Mouse (Mus musculus) kidney, embryonic 14.5 days (tissue): ENCODE measurements around the gene Tdrd1. TPM values are rescaled to one million over a fixed set of nuclear protein-coding genes. Genes with fewer than 3 reads are reported as not detected.

Experiments used
- ATAC-seq: fragments of 200-750 bp; cut with Nextera tagmentation; 2 replicates; pipeline ENCODE4 v1.8.0; 2017; ENCODE audit warnings: moderate number of reproducible peaks, mild to moderate bottlenecking, moderate TSS enrichment, moderate library complexity; ENCODE audit not compliant: low FRiP score, low TSS enrichment
- H3K27ac ChIP-seq: fragments of 300-500 bp; sonication (generic); 2 replicates; pipeline ENCODE4 v1.5.1; 2014; ENCODE audit warnings: low read depth, mild to moderate bottlenecking, low read length, moderate library complexity, mixed read lengths
- H3K27me3 ChIP-seq: fragments of 300-500 bp; sonication (generic); 2 replicates; pipeline ENCODE4 v1.6.1; 2014; ENCODE audit warnings: mild to moderate bottlenecking, low read length; ENCODE audit not compliant: control insufficient read depth, insufficient read depth
- H3K36me3 ChIP-seq: fragments of 300-500 bp; sonication (generic); 2 replicates; pipeline ENCODE4 v1.6.1; 2014; ENCODE audit warnings: low read length, mixed read lengths; ENCODE audit not compliant: control insufficient read depth, insufficient read depth
- H3K4me1 ChIP-seq: fragments of 300-500 bp; sonication (generic); 2 replicates; pipeline ENCODE4 v1.6.1; 2014; ENCODE audit warnings: low read length, mixed read lengths; ENCODE audit not compliant: control insufficient read depth, insufficient read depth
- H3K4me2 ChIP-seq: fragments of 300-500 bp; sonication (generic); replicated peaks from 2 replicates; pipeline ENCODE4 v1.6.1; 2014; ENCODE audit warnings: low read depth, mild to moderate bottlenecking, low read length
- H3K4me3 ChIP-seq: fragments of 300-500 bp; sonication (generic); 2 replicates; pipeline ENCODE4 v1.5.1; 2014; ENCODE audit warnings: mild to moderate bottlenecking, low read length
- H3K9ac ChIP-seq: fragments of 300-500 bp; sonication (generic); 2 replicates; pipeline ENCODE4 v1.6.1; 2014; ENCODE audit warnings: low read depth, mild to moderate bottlenecking, low read length, moderate library complexity
- H3K9me3 ChIP-seq: fragments of 300-500 bp; sonication (generic); 2 replicates; pipeline ENCODE4 v1.6.1; 2016; ENCODE audit warnings: low read length; ENCODE audit not compliant: control insufficient read depth
- WGBS: fragments of 180-500 bp; shearing (Covaris S2); extraction: QIAGEN DNeasy Blood & Tissue Kit; methylation state at CpG from one replicate; pipeline ENCODE4 v1.1.7; 2014; 5-methylcytosine and 5-hydroxymethylcytosine counted together
- polyA plus RNA-seq: library from polyadenylated mRNA; unstranded; fragments of >200 nt; fragmentation: Nextera tagmentation; extraction: Ambion mirVana; gene quantifications from 2 replicates; pipeline ENCODE4 v1.2.1, GENCODE M21; 2014

The Tdrd1 gene
- polyA plus RNA-seq, 1 experiment from 2014 or later, result 1.3 TPM

DNA sequence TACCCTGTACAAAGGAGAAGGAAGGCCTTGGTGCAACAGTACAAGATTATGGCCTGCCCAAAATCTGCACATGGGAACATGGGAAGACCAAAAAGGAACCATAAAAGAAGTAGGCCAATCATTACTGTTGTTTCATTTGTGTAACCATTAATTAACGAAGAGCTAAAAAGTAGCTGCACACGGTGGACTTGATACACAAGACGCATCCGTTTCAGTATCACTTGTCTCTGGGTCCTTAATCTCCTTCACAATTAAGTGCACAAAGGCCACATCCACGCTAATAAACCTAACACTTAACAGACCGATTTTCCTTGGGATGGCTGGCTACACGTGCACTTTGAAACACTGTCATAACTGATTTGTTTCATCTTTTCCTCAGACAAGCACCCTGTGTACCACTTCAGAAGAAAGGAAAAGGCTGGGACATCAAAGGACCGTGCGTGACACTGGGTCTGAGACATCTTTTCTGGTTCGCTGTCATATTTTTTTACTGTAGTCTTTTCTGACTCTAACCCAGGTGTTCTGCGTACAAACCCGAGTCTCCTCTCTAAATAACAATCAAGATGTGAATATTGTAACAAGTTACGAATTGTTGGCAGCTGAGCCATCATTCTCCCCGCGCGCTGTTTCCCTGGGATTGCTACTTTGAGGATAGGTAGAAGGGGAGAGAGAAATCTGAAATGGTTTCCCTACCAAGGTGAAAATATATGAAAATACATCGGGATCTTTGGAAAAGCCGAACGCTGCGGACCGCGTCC is 4.8 kb upstream of the Tdrd1 start:
- Histone ChIP-seq H3K9ac (peak overlapping the region; percentile 91), H3K4me1 (peaks cover 39% of the 10 kb centered on the region), H3K4me2 (peak overlapping the region; percentile 63), H3K4me3 (peak overlapping the region; percentile 100), H3K27ac (peak overlapping the region; percentile 69; the same call in 1 of the 2 replicates), H3K36me3 (no peaks in the 10 kb centered on the region), H3K9me3 (no peaks in the 10 kb centered on the region), H3K27me3 (no peaks in the 10 kb centered on the region; the same call in 1 of the 2 replicates)
- WGBS, result 5% methylated on average over 22 of the region's 22 CpGs
- ATAC-seq, result no peak

DNA sequence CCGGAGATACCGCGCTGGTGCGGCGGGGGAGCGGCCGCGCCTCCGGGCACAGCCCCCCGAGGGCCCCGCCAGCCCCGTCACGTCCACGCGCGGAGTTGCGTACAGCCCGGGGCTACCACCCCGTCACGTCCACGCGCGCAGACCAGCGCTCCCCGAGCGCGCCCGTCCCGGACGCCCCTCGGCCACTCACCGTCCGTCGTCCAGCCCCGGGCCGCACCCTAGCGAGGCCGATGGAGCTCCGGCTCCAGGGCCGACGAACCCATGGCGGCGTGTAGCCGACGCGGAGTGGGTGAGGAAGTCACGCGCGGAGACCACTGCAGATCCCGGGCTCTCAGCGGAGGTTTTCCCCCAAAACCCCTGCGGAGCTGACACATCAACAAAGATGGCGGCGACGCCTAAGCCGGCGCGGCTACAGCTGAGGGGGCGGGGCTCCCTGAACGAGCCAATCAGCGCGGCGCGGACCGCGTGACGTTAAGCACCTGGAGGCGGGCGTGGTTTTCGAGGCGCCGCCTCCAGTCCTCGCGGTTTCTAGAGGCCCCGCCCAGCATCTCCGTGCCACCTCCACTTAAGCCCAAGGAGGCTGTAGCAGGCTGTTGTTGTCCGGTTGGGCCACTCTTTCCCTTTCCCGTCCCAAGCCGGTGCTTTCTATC is 4.1 kb upstream of the Tdrd1 start, which contains the start of gene Ccdc186:
Gene Ccdc186, minus strand, starts transcription at position 393 of the 650 bp plus-strand sequence.
- H3K36me3 ChIP-seq, result no peaks in the 10 kb centered on the region
- under 1% methylated on average over 74 of the region's 79 CpGs for WGBS
- peak within 1 kb of the TSS; percentile 69; the same call in 1 of the 2 replicates for H3K27ac ChIP-seq
- H3K9ac ChIP-seq, result peak within 1 kb of the TSS; percentile 91
- H3K27me3 ChIP-seq, result no peaks in the 10 kb centered on the region; the same call in 1 of the 2 replicates
- peak within 1 kb of the TSS; percentile 100 for H3K4me3 ChIP-seq
- H3K4me2 ChIP-seq, result peak within 1 kb of the TSS; percentile 63
- H3K9me3 ChIP-seq, result no peaks in the 10 kb centered on the region
- H3K4me1 ChIP-seq, result peaks cover 32% of the 10 kb centered on the region
- peak; percentile 99 for ATAC-seq

DNA sequence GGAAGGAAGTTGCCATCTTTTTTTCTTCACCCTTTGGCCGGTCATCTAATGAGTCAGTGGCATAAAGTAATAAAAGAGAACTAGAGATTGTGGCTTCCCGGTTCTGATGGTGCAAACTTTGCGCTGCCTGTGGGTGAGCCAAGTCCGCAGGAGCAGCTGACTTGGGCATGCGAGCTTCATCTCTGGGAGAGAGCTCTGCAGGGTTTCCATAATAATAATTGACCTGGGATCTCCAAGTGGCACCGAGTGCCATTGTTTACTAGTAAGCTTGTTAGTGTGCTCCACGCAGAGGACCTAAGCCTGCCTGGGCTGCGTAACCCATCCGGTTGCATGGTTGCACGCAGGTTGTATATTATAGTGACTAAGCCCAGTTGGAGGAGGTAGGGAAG is 3.6 kb upstream of the Tdrd1 start:
- H3K4me2 ChIP-seq, result peak overlapping the region; percentile 63
- WGBS, result 20% methylated on average over 10 of the region's 10 CpGs
- no peaks in the 10 kb centered on the region for H3K9me3 ChIP-seq
- H3K4me3 ChIP-seq, result peak overlapping the region; percentile 100
- H3K9ac ChIP-seq, result peak overlapping the region; percentile 45; the same call in 1 of the 2 replicates
- peaks cover 31% of the 10 kb centered on the region for H3K4me1 ChIP-seq
- H3K27me3 ChIP-seq, result no peaks in the 10 kb centered on the region; the same call in 1 of the 2 replicates
- peak; percentile 56 for ATAC-seq
- no peaks in the 10 kb centered on the region for H3K36me3 ChIP-seq
- no peak overlapping the region for H3K27ac ChIP-seq

DNA sequence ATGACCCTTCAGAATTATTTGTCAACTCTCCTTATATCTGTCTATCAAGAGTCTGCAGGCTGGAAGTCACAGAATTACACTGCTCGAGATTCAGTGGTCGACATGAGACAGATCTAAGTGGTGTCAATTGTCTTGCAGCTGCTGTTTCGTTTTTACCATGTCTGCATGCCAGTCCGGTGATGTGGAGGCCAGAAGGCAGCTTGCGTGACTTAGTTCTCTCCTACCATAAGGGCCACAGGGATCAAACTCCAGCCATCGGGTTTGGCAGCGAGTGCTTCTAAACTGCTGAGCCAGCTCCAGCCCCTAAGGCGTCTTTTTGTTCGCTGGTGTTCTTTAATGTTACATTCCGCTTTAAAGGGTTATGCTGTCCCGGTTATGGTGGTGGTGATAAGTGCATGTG is 2.3 kb downstream of the Tdrd1 start:
- no peak overlapping the region for H3K9ac ChIP-seq
- no peak overlapping the region for H3K4me2 ChIP-seq
- H3K27ac ChIP-seq, result no peak overlapping the region
- ATAC-seq, result no peak
- no peak overlapping the region for H3K4me3 ChIP-seq
- no peaks in the 10 kb centered on the region; the same call in 1 of the 2 replicates for H3K27me3 ChIP-seq
- no peaks in the 10 kb centered on the region for H3K9me3 ChIP-seq
- H3K4me1 ChIP-seq, result 0 out of 2 replicates have a peak, but pooled peaks cover 3% of the 10 kb centered on the region
- H3K36me3 ChIP-seq, result no peaks in the 10 kb centered on the region
- WGBS, result 72% methylated on average over 11 of the region's 11 CpGs

DNA sequence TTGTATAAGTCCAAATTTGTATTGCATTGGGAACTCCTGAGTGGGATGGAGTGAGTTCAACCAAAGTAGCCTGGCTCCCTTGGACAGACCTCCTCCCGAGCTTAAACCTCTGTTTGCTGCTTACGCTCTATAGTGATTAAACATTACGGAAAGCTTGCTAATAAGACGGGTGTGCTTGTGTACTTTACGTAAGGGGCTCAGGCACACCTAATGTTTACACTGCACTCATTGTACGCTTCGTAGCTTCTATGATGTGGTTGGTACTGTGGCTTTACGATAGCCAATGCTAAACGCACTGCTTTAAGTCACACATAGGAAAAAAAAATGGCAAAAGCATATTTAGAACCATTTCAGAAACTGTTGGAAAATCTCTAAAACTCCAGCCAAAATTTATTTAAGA is 3.3 kb downstream of the Tdrd1 start:
- Histone ChIP-seq H3K4me3 (no peak overlapping the region), H3K9me3 (no peaks in the 10 kb centered on the region), H3K4me2 (no peak overlapping the region), H3K27me3 (no peaks in the 10 kb centered on the region), H3K4me1 (0 out of 2 replicates have a peak, but pooled peaks cover 3% of the 10 kb centered on the region), H3K27ac (no peak overlapping the region), H3K36me3 (no peaks in the 10 kb centered on the region), H3K9ac (no peak overlapping the region)
- 85% methylated on average over 9 of the region's 9 CpGs for WGBS
- ATAC-seq, result no peak

DNA sequence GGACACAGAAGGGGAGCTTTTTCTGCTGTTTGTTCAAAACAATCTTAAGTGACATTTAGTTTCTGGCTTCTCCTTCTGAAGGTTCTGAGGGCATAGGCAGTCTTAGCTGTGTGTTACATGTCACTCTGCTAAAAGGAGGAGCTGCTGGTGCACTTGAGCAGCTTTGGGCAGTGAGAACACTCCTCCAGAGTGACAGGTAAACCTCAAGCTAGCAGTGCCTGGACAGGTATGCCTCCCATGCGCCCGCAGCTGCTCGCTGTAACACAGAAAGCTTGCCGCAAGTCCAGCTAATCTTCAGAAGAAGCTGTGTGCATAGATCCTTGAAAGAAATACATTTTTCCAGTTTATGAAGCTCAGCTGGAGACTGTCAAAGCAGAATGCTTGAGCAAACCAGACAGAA is 4.2 kb downstream of the Tdrd1 start:
- H3K27ac ChIP-seq, result no peak overlapping the region
- 86% methylated on average over 4 of the region's 4 CpGs for WGBS
- no peak for ATAC-seq
- no peak overlapping the region for H3K9ac ChIP-seq
- H3K36me3 ChIP-seq, result no peaks in the 10 kb centered on the region
- H3K9me3 ChIP-seq, result no peaks in the 10 kb centered on the region
- H3K4me2 ChIP-seq, result no peak overlapping the region
- no peaks in the 10 kb centered on the region for H3K27me3 ChIP-seq
- H3K4me1 ChIP-seq, result 0 out of 2 replicates have a peak, but pooled peaks cover 3% of the 10 kb centered on the region
- no peak overlapping the region for H3K4me3 ChIP-seq

DNA sequence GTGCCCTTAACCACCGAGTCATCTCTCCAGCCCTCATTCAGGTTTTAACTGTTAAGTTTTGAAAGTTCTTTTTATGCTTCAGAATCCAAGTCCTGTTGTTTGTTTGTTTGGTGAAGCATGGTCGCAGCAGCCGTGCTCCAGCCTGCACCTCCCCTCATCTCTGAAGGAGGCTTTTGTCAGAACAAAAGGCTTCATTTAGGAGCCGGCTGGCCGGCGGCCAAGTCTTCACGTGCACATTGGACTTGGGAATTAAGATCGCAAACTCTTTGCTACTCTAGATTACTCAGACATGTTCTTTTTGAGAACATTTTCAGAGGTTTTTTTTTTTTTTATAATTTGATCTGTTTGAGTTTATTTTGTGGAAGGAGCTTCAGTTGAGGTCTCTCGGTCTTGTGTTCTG is 9.3 kb downstream of the Tdrd1 start:
- no peak overlapping the region for H3K27ac ChIP-seq
- WGBS, result 68% methylated on average over 9 of the region's 9 CpGs
- ATAC-seq, result no peak
- no peaks in the 10 kb centered on the region for H3K9me3 ChIP-seq
- H3K27me3 ChIP-seq, result no peaks in the 10 kb centered on the region
- H3K9ac ChIP-seq, result no peak overlapping the region
- no peak overlapping the region for H3K4me2 ChIP-seq
- no peaks in the 10 kb centered on the region for H3K36me3 ChIP-seq
- no peak overlapping the region for H3K4me3 ChIP-seq
- no peaks in the 10 kb centered on the region for H3K4me1 ChIP-seq

DNA sequence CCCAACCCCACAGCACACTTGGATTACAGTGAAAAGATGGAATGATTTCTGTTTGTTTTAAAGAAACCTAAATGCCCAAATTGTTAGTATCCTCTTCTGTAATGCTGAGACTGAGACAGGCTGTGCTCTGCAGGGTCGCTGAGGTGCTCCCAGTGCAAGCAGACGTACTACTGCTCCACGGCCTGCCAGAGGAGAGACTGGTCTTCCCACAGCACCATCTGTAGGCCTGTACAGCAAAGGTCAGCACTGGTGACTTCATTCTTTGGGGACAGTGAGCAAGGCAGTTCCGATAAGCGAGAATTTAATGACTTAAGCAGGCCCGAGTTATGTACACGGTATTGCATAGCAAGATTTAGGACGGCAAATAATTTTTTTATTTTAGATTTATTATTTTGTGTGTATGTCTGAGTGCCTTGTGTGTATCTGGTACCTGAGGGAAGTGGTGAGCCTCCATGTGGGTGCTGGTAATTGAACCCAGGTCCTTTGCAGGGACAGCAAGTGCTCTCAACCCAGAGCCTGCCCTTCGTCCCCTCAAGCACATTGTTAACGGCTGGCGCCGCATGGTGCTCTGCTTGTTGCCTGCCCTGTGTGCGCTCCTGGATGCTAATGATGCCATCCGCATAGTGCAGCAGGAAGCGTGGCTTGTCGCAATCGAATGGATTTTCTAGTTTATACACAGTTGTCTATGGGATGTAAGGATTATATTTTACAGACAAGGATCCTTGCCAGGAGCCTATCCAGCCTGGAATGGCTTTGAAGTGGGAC is 13.1 kb downstream of the Tdrd1 start:
- no peak for ATAC-seq
- H3K27me3 ChIP-seq, result no peaks in the 10 kb centered on the region
- H3K9me3 ChIP-seq, result no peaks in the 10 kb centered on the region
- 78% methylated on average over 17 of the region's 17 CpGs for WGBS
- no peaks in the 10 kb centered on the region for H3K4me1 ChIP-seq
- H3K4me3 ChIP-seq, result no peak overlapping the region
- H3K36me3 ChIP-seq, result no peaks in the 10 kb centered on the region
- H3K27ac ChIP-seq, result no peak overlapping the region
- H3K9ac ChIP-seq, result no peak overlapping the region
- H3K4me2 ChIP-seq, result no peak overlapping the region
